Mouse (Mus musculus) cortical plate, adult 2 months (tissue): ENCODE data around the gene Snx29.

ENCODE experiments used
- CTCF ChIP-seq: fragments of 200-500 bp; IDR thresholded peaks from 2 replicates; pipeline ENCODE4 v1.5.1; 2011; ENCODE audit warnings: mild to moderate bottlenecking, control low read depth, low read length; ENCODE audit not compliant: insufficient read depth; ENCODE audit errors: extremely low read depth
- POLR2A ChIP-seq: fragments of 200-500 bp; IDR thresholded peaks from 2 replicates; pipeline ENCODE4 v1.6.1; 2011; ENCODE audit warnings: mild to moderate bottlenecking, low read length, control low read depth; ENCODE audit not compliant: insufficient read depth; ENCODE audit errors: extremely low read depth

GRCm38 (mm10) chr16:11685735-11686340 lies 363.1 kb downstream of the Snx29 start:
- TF ChIP-seq CTCF (no peak), POLR2A (no peak)
